Mouse (Mus musculus) layer of hippocampus, adult 9-10 months (tissue): ENCODE measurements at regions not wholly inside any gene's neighbourhood (a gene's known extent, or its start where the extent isn't known, plus 50 kb on each side); places are given as distances from the start of the nearest gene placed in this dataset.
A peak's percentile ranks its signal among the peaks of the same experiment; 100 is the strongest.
"Not testable (repeated sequence)": the region's sequence is repeated elsewhere in the genome, so short reads cannot be mapped to it uniquely, and the experiment has no call there.

Source experiments
- DNase-seq: peaks from one replicate; pipeline ENCODE4 v3.0.0; 2022; ENCODE audit warnings: low spot score

GRCm38 (mm10) chr7:75360874-75361273 is 51.8 kb upstream of the Sv2b start:
- no peak for DNase-seq

GRCm38 (mm10) chr7:75362541-75362940 is 53.5 kb upstream of the Sv2b start:
- DNase-seq: no peak

GRCm38 (mm10) chr7:75365480-75365879 is 56.4 kb upstream of the Sv2b start:
- no peak for DNase-seq

GRCm38 (mm10) chr7:75366285-75366882 is 57.3 kb upstream of the Sv2b start:
- DNase-seq: peak; percentile 81

GRCm38 (mm10) chr7:75368315-75368714 is 59.3 kb upstream of the Sv2b start:
- no peak for DNase-seq

GRCm38 (mm10) chr7:75369366-75369765 is 60.3 kb upstream of the Sv2b start:
- no peak for DNase-seq

- DNase-seq: peak; percentile 85
Measured at GRCm38 (mm10) chr7:75370595-75371519, 61.8 kb upstream of the Sv2b start.

- DNase-seq: no peak
Measured at GRCm38 (mm10) chr7:75371520-75371876, 62.4 kb upstream of the Sv2b start.

GRCm38 (mm10) chr7:75371991-75372390 is 62.9 kb upstream of the Sv2b start:
- no peak for DNase-seq

GRCm38 (mm10) chr7:75372892-75373444 is 63.9 kb upstream of the Sv2b start:
- DNase-seq: no peak

GRCm38 (mm10) chr7:75374506-75374905 is 65.4 kb upstream of the Sv2b start:
- DNase-seq: no peak

GRCm38 (mm10) chr7:75379595-75379994 is 70.5 kb upstream of the Sv2b start:
- DNase-seq: no peak

- DNase-seq: no peak
Measured at GRCm38 (mm10) chr7:75384506-75384911, 70.8 kb upstream of the Akap13 start.

- no peak for DNase-seq
Measured at GRCm38 (mm10) chr7:75387033-75387432, 68.3 kb upstream of the Akap13 start.

- no peak for DNase-seq
Measured at GRCm38 (mm10) chr7:75387821-75388431, 67.4 kb upstream of the Akap13 start.

GRCm38 (mm10) chr7:75390162-75390561 is 65.2 kb upstream of the Akap13 start:
- no peak for DNase-seq

GRCm38 (mm10) chr7:75392783-75393182 is 62.6 kb upstream of the Akap13 start:
- no peak for DNase-seq

- no peak for DNase-seq
Measured at GRCm38 (mm10) chr7:75393466-75393865, 61.9 kb upstream of the Akap13 start.

- no peak for DNase-seq
Measured at GRCm38 (mm10) chr7:75394866-75395580, 60.3 kb upstream of the Akap13 start.

- no peak for DNase-seq
Measured at GRCm38 (mm10) chr7:75397559-75397958, 57.8 kb upstream of the Akap13 start.

- not testable (repeated sequence) for DNase-seq
Measured at GRCm38 (mm10) chr7:75398480-75398879, 56.9 kb upstream of the Akap13 start.
